Mouse (Mus musculus) hindlimb bud, embryonic 11.5 days (tissue): ENCODE measurements around the gene Acy3.
"Not testable (repeated sequence)": the region's sequence is repeated elsewhere in the genome, so short reads cannot be mapped to it uniquely, and the experiment has no call there.

Source experiments
- DNase-seq: peaks from one replicate; pipeline ENCODE4 v3.0.0-alpha.2; 2012; ENCODE audit warnings: low read depth, low spot score; ENCODE audit errors: extremely low spot score

Gene Acy3

GRCm38 (mm10) chr19:4001752-4002151 lies 15.4 kb downstream of the Acy3 start:
- DNase-seq: no peak

- DNase-seq: no peak
Observed at GRCm38 (mm10) chr19:4003112-4003511, 16.7 kb downstream of the Acy3 start, which contains the start of gene Doc2g. Doc2g (plus strand) TSS chr19:4003313.

- DNase-seq: no peak
Observed at GRCm38 (mm10) chr19:4003641-4004040, 17.3 kb downstream of the Acy3 start.

GRCm38 (mm10) chr19:4004331-4004730 lies 18.0 kb downstream of the Acy3 start:
- no peak for DNase-seq

- DNase-seq: no peak
Observed at GRCm38 (mm10) chr19:4005091-4005490, 18.7 kb downstream of the Acy3 start.

GRCm38 (mm10) chr19:4005971-4006370 lies 19.6 kb downstream of the Acy3 start:
- DNase-seq: no peak

GRCm38 (mm10) chr19:4011086-4011485 lies 24.7 kb downstream of the Acy3 start:
- DNase-seq: no peak

- DNase-seq: peak; percentile 97
Observed at GRCm38 (mm10) chr19:4012432-4013022, 26.2 kb downstream of the Acy3 start, which contains the start of gene Ndufv1. Ndufv1 (minus strand) TSS chr19:4012806.

- DNase-seq: no peak
Observed at GRCm38 (mm10) chr19:4013066-4013465, 26.7 kb downstream of the Acy3 start.

- no peak for DNase-seq
Observed at GRCm38 (mm10) chr19:4014802-4015201, 28.4 kb downstream of the Acy3 start.

- DNase-seq: no peak
Observed at GRCm38 (mm10) chr19:4015635-4016034, 29.3 kb downstream of the Acy3 start.

GRCm38 (mm10) chr19:4017921-4018587 lies 31.7 kb downstream of the Acy3 start:
- no peak for DNase-seq

- DNase-seq: no peak
Observed at GRCm38 (mm10) chr19:4018743-4019583, 32.6 kb downstream of the Acy3 start.

- DNase-seq: no peak
Observed at GRCm38 (mm10) chr19:4023185-4023584, 36.8 kb downstream of the Acy3 start.

GRCm38 (mm10) chr19:4027576-4027975 lies 41.2 kb downstream of the Acy3 start:
- no peak for DNase-seq

- no peak for DNase-seq
Observed at GRCm38 (mm10) chr19:4032668-4033067, 46.3 kb downstream of the Acy3 start.

GRCm38 (mm10) chr19:4033298-4033697 lies 46.9 kb downstream of the Acy3 start:
- DNase-seq: no peak

- DNase-seq: no peak
Observed at GRCm38 (mm10) chr19:4033742-4034141, 47.4 kb downstream of the Acy3 start.

GRCm38 (mm10) chr19:4036327-4037045 lies 50.1 kb downstream of the Acy3 start:
- DNase-seq: no peak

- not testable (repeated sequence) for DNase-seq
Observed at GRCm38 (mm10) chr19:4037154-4037787, 50.9 kb downstream of the Acy3 start.

GRCm38 (mm10) chr19:4037788-4038232 lies 51.4 kb downstream of the Acy3 start, which contains the start of gene Gstp1:
Gstp1 (minus strand) TSS chr19:4037985.
- peak; percentile 61 for DNase-seq
